ENCODE assay signal across 8 mouse cellular contexts in the genomic region with DNA sequence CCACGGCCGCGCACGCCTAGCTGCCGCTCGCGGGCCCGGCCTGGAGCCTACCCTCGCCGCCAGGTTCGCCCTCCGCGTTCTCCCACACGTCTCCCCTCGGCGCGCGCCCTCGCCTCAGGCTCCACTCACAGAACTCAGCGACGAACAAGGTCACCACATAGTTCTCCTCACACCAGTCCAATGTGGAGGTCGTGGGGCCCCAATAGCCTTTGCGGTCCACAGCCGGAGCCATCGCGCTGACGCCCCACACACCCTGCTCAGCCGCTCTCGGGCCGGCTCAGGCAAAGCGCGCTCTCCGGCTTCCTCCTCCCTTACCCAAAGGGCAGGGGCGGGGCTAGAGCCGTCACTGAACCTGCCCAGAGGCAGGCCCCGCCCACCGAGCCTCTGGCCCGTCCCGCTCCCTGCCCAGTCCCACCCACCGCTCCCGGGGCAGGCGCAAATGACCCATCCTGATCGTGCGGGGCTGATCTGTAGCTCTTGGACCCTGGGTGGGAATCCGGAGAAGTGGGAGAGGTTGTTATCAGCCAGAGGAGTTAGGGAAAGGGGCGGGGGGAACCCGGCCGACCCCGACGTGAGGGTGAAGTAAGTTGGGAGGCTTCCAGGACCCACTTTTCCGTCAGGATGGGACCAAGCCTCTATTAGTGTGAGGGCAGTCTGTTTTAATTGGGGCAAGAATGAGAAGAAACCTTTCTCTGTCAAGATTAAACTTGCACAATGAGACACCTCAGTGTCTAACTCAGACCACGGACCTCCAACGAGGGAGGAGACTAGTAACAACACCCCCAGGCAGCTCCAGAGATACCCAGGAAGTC. TPM values are rescaled to one million over a fixed set of nuclear protein-coding genes. Genes with fewer than 3 reads are reported as not detected.
DNase-seq lines count a peak whose midpoint lies in the region; ATAC-seq and TF ChIP-seq lines count a peak whose summit lies in the region.

No protein-coding gene starts in this region.

- CTCF ChIA-PET in Patski (lab: Charles Lee): interaction anchor here (1.0 to 1.7 kb wide), 5 partner anchors 20 to 126 kb away, joined by 3 to 4 read pairs (median 3); no protein-coding TSS in a partner anchor

- peak overlapping the region; percentile 71 for H3K4me2 ChIP-seq in hindbrain, embryonic 15.5 days

- in situ Hi-C loops in Patski (cut with MboI; ENCODE audit: low pct_unique_long_range_greater_than_20kb): no loop called here

- POLR2A ChIA-PET in Patski (lab: Charles Lee): interaction anchor here (0.6 to 1.0 kb wide), 2 partner anchors 17 to 26 kb away, joined by 4 to 5 read pairs; no protein-coding TSS in a partner anchor

- ATAC-seq in Patski: peak; percentile 97
- peak; percentile 98 for ATAC-seq in hindbrain, embryonic 15.5 days (ENCODE audit: low FRiP score, low read depth)

- H3K27me3 ChIP-seq in Patski: no peaks in the 10 kb centered on the region
- no peaks in the 10 kb centered on the region for H3K27me3 ChIP-seq in hindbrain, embryonic 15.5 days

- peak overlapping the region; percentile 60 for H3K9ac ChIP-seq in hindbrain, embryonic 15.5 days

- no peak for DNase-seq in Patski (ENCODE audit: low read depth, low spot score)
- DNase-seq in cerebellum, postnatal 14 days: peak; percentile 92 to 96
- DNase-seq in frontal cortex, postnatal 25 days (ENCODE audit: low spot score in 2 of 2): peak; percentile 80 to 83
- peak; percentile 86 for DNase-seq in left cerebral cortex, adult 11 months (ENCODE audit: low spot score)
- DNase-seq in lung, postnatal 4 days: peak; percentile 97
- peak; percentile 84 for DNase-seq in retina, postnatal 7 days (ENCODE audit: low read depth, low spot score)
- DNase-seq in urinary bladder, adult 2 months (ENCODE audit: low spot score): peak; percentile 92

- no peaks in the 10 kb centered on the region for H3K36me3 ChIP-seq in hindbrain, embryonic 15.5 days

- peaks cover 26% of the 10 kb centered on the region for H3K4me1 ChIP-seq in hindbrain, embryonic 15.5 days (replicated peaks)

- WGBS in hindbrain, embryonic 15.5 days: under 1% methylated on average over 53 of the region's 53 CpGs

- peak overlapping the region; percentile 84 for H3K4me3 ChIP-seq in hindbrain, embryonic 15.5 days

- no peak for TF ChIP-seq CTCF in Patski (IDR thresholded peaks at IDR 0.05)

- H3K9me3 ChIP-seq in hindbrain, embryonic 15.5 days: no peaks in the 10 kb centered on the region

- peak overlapping the region; percentile 74 for H3K27ac ChIP-seq in hindbrain, embryonic 15.5 days (replicated peaks)

RNA-seq across cellular contexts. Expression of a gene that starts 11.6 kb away (rescaled TPM):
- polyA plus RNA-seq in Patski (2021): 67.8 TPM
- 26.3 and 28.2 TPM in 2 replicates for polyA plus RNA-seq in hindbrain, embryonic 15.5 days (2015; fragmentation: Nextera tagmentation; extraction: Ambion mirVana)
- 26.7 and 32.4 TPM in 2 replicates for polyA plus RNA-seq in urinary bladder, adult 2 months (2012; rRNA removed)

RNA-seq across cellular contexts. Expression of a gene that starts 51.7 kb away (rescaled TPM):
- 22.5 TPM for polyA plus RNA-seq in Patski (2021)
- polyA plus RNA-seq in hindbrain, embryonic 15.5 days (2015; fragmentation: Nextera tagmentation; extraction: Ambion mirVana): 8.9 and 9.3 TPM in 2 replicates
- 199 and 219 TPM in 2 replicates for polyA plus RNA-seq in urinary bladder, adult 2 months (2012; rRNA removed)
